Mouse (Mus musculus): ENCODE data around the gene Shisa5. TPM values are rescaled to one million over a fixed set of nuclear protein-coding genes. Genes with fewer than 3 reads are reported as not detected.

Gene Shisa5
- polyA plus RNA-seq, 1 experiment from 2014 or later = 216 TPM

DNA sequence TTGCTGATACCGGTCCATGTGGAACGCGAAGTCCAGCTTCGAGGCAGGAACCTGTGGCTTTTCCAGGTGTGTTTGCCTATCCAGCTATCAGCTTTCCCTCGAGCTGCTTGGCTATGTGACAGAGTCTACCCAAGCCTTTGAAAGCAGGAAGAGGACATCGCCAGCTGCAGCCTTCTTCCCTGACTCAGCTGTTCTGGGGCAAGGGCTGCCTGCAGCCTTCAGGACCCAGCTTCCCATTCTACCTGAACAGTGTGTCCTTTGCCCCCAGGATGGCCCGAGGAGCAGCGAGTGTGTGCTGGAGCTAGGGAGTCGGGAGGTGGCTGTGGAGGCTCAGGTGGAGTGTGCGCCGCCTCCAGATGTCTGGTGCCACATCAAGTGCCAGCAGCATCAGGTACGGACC lies 67.3 kb downstream of the Shisa5 start:
- H3K27ac ChIP-seq (ENCODE audit: low read length) = no peak overlapping the region
- H3K9me3 ChIP-seq (ENCODE audit: low read length) = no peaks in the 10 kb centered on the region
- H3K4me3 ChIP-seq (ENCODE audit: low read depth, low read length) = no peak overlapping the region
- H3K27me3 ChIP-seq (replicated peaks; ENCODE audit: insufficient read depth, low read length) = no peaks in the 10 kb centered on the region
- no peak for ATAC-seq
- no peak for DNase-seq (ENCODE audit: low spot score)
- no peak overlapping the region for H3K9ac ChIP-seq (replicated peaks; ENCODE audit: low read depth)
- WGBS = 89% methylated on average over 12 of the region's 12 CpGs
- no peak overlapping the region for H3K4me2 ChIP-seq (replicated peaks; ENCODE audit: low read depth, low read length)
- H3K4me1 ChIP-seq (ENCODE audit: insufficient read depth, low read depth, low read length) = no peaks in the 10 kb centered on the region
- peaks cover 4% of the 10 kb centered on the region; the same call in 1 of the 2 replicates for H3K36me3 ChIP-seq (ENCODE audit: insufficient read depth, low read length)
- TF ChIP-seq EP300 (IDR thresholded peaks at IDR 0.05) (no peak), CTCF (IDR thresholded peaks at IDR 0.05) (no peak)

DNA sequence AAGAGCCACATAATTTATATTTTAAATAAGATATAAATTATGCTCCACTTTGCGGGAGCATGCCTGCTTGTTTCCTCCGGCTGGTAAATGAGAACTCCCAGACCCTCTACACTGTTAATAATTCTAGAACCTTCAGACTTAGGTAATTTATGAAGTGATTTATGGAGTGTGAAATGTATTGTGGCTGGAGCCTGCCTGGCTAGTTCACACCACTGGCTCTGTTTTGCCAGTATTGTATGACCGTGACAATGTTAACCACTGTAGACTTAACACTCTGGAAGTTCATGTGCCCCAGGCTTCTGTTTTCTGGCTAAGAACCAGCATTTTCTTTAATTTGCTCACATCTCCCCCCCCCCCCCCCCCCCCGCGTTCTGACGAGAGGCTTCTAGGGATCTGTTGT lies 69.0 kb downstream of the Shisa5 start:
- TF ChIP-seq EP300 (IDR thresholded peaks at IDR 0.05) = no peak
- TF ChIP-seq CTCF (IDR thresholded peaks at IDR 0.05) = no peak
- H3K4me3 ChIP-seq (ENCODE audit: low read depth, low read length) = no peak overlapping the region
- ATAC-seq (no peak), DNase-seq (ENCODE audit: low spot score) (no peak)
- H3K4me1 ChIP-seq (ENCODE audit: insufficient read depth, low read depth, low read length) = no peaks in the 10 kb centered on the region
- no peak overlapping the region for H3K9ac ChIP-seq (replicated peaks; ENCODE audit: low read depth)
- H3K27me3 ChIP-seq (replicated peaks; ENCODE audit: insufficient read depth, low read length) = no peaks in the 10 kb centered on the region
- peaks cover 4% of the 10 kb centered on the region; the same call in 1 of the 2 replicates for H3K36me3 ChIP-seq (ENCODE audit: insufficient read depth, low read length)
- no peak overlapping the region for H3K4me2 ChIP-seq (replicated peaks; ENCODE audit: low read depth, low read length)
- no peak overlapping the region for H3K27ac ChIP-seq (ENCODE audit: low read length)
- H3K9me3 ChIP-seq (ENCODE audit: low read length) = no peaks in the 10 kb centered on the region
- 70% methylated on average over 5 of the region's 6 CpGs for WGBS

Other genes with a start within 250 kb of the Shisa5 start
- gene Nckipsd, start 230.2 kb upstream of the Shisa5 start, polyA plus RNA-seq (2015; fragmentation: Nextera tagmentation; extraction: Ambion mirVana) = 10.9 and 14.2 TPM in 2 replicates
- gene Celsr3, start 212.2 kb upstream of the Shisa5 start, polyA plus RNA-seq (2015; fragmentation: Nextera tagmentation; extraction: Ambion mirVana) = 0.08 and 0.17 TPM in 2 replicates
- gene Slc26a6, start 185.3 kb upstream of the Shisa5 start, polyA plus RNA-seq (2015; fragmentation: Nextera tagmentation; extraction: Ambion mirVana) = 8.3 and 9.7 TPM in 2 replicates
- gene Tmem89, start 123.9 kb upstream of the Shisa5 start, polyA plus RNA-seq (2015; fragmentation: Nextera tagmentation; extraction: Ambion mirVana) = 0.48 and 1.0 TPM in 2 replicates
- gene Uqcrc1, start 101.9 kb upstream of the Shisa5 start, polyA plus RNA-seq (2015; fragmentation: Nextera tagmentation; extraction: Ambion mirVana) = 269 and 290 TPM in 2 replicates
- 2.5 and 2.9 TPM in 2 replicates for gene Col7a1, start 85.0 kb upstream of the Shisa5 start, polyA plus RNA-seq (2015; fragmentation: Nextera tagmentation; extraction: Ambion mirVana)
- not detected in 2 replicates for gene Ucn2, start 52.6 kb upstream of the Shisa5 start, polyA plus RNA-seq (2015; fragmentation: Nextera tagmentation; extraction: Ambion mirVana)
- gene Pfkfb4, start 46.8 kb upstream of the Shisa5 start, polyA plus RNA-seq (2015; fragmentation: Nextera tagmentation; extraction: Ambion mirVana) = 22.0 and 22.8 TPM in 2 replicates
- 19.3 and 20.9 TPM in 2 replicates for gene Trex1, start 21.2 kb downstream of the Shisa5 start, polyA plus RNA-seq (2015; fragmentation: Nextera tagmentation; extraction: Ambion mirVana)
- gene Atrip, start 35.6 kb downstream of the Shisa5 start, polyA plus RNA-seq (2015; fragmentation: Nextera tagmentation; extraction: Ambion mirVana) = 11.4 and 12.6 TPM in 2 replicates
- gene Ccdc51, start 43.9 kb downstream of the Shisa5 start, polyA plus RNA-seq (2015; fragmentation: Nextera tagmentation; extraction: Ambion mirVana) = 6.8 and 7.2 TPM in 2 replicates
- gene Tma7, start 44.0 kb downstream of the Shisa5 start, polyA plus RNA-seq (2015; fragmentation: Nextera tagmentation; extraction: Ambion mirVana) = 375 and 393 TPM in 2 replicates
- gene Plxnb1, start 56.8 kb downstream of the Shisa5 start, polyA plus RNA-seq (2015; fragmentation: Nextera tagmentation; extraction: Ambion mirVana) = 8.8 and 10.0 TPM in 2 replicates
- not detected in 2 replicates for gene Fbxw21, start 123.5 kb downstream of the Shisa5 start, polyA plus RNA-seq (2015; fragmentation: Nextera tagmentation; extraction: Ambion mirVana)
- gene Fbxw13, start 157.4 kb downstream of the Shisa5 start, polyA plus RNA-seq (2015; fragmentation: Nextera tagmentation; extraction: Ambion mirVana) = not detected in 2 replicates
- not detected in 2 replicates for gene Fbxw20, start 196.2 kb downstream of the Shisa5 start, polyA plus RNA-seq (2015; fragmentation: Nextera tagmentation; extraction: Ambion mirVana)
- not detected in 2 replicates for gene Fbxw14, start 249.1 kb downstream of the Shisa5 start, polyA plus RNA-seq (2015; fragmentation: Nextera tagmentation; extraction: Ambion mirVana)